Mouse (Mus musculus) c-Kit-negative CD71-positive TER-119-positive erythroid progenitor cells, embryonic 14.5 days (primary cell): ENCODE results near the gene Unc5c.

ENCODE experiments used
- DNase-seq: peaks from one replicate; pipeline ENCODE4 v3.0.0-alpha.2; 2013; ENCODE audit warnings: low read depth, low spot score

Unc5c gene

DNA sequence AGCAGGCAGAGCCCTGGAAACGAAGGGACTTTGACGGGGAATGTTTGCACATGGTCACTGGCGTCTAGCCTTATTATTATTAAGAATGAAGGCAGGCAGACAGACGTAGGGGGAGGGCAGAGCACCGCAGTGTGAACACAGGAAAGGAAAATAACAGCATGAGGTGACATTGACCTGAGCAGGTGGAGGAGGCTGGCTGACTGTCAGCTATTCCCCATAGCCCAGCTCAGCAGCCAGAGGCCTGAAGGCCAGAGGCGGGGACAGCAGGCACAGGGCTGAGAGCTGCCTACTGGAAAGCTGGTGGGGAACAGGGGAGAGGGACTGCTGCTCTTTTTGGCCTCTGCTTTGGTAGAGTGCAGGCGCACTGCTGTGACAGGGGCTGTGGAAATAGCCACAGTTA is 345.9 kb downstream of the Unc5c start:
- no peak for DNase-seq

DNA sequence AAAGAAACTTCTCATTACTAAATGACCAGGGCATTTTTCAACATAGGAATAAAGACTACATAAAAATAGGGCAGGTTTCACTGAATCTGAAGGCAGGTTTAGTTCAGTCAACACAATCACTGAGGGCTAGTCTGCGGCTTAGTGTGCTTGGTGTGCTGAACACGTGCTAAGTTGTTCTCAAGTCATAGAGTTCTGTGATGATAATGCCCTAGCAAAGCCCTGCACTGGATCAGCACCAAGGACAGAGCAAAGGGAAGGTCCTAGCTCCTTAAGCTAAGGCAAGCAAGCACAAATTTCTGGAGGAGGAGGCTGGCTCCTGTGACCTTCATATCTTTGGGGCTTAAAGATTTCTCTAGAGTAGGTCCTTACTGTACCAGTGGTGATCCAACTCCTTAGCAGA is 346.3 kb downstream of the Unc5c start:
- no peak for DNase-seq

GRCm38 (mm10) chr3:141814776-141815175 is 349.8 kb downstream of the Unc5c start:
- DNase-seq: no peak

DNA sequence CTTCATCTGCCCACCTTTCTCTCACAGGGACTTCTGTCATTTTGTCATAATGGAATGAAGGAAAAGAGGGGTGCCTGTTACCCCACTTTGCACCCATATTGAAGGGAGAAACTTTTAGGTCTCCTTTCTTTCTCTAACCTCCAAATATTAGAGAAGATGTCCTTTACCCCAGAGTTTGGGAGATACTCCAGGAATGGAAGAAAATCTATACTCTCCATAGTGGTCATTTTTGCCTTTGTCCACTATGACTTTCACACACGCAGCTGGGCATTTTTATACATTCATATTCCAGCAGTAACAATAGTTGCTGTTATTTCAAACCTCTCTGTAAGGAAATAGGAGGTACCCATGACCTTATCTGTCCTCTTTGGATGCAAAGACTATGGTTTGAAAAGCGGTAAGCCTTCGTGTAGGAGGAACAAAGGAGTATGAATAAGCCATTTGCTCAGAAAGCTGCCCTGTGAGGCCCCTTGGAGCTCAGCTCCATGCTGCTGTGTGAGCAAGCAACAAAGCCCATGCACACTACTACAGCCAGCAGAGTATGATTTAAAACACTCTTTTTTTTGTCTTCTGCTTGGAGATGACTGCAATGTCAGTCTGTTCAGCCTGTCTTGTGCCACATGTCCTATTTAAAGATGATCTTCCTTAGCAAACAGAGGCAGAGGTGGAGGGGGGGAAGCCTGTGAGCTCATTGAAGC is 353.7 kb downstream of the Unc5c start:
- DNase-seq: no peak

- DNase-seq: no peak
Observed at GRCm38 (mm10) chr3:141819331-141819941, 354.4 kb downstream of the Unc5c start.

GRCm38 (mm10) chr3:141828301-141828700 is 363.3 kb downstream of the Unc5c start:
- DNase-seq: no peak

- DNase-seq: no peak
Observed at GRCm38 (mm10) chr3:141831135-141831534, 366.1 kb downstream of the Unc5c start.

- DNase-seq: no peak
Observed at GRCm38 (mm10) chr3:141838864-141839263, 373.8 kb downstream of the Unc5c start.

- no peak for DNase-seq
Observed at GRCm38 (mm10) chr3:141849206-141849605, 384.2 kb downstream of the Unc5c start.

- no peak for DNase-seq
Observed at GRCm38 (mm10) chr3:141850141-141850540, 385.1 kb downstream of the Unc5c start.

DNA sequence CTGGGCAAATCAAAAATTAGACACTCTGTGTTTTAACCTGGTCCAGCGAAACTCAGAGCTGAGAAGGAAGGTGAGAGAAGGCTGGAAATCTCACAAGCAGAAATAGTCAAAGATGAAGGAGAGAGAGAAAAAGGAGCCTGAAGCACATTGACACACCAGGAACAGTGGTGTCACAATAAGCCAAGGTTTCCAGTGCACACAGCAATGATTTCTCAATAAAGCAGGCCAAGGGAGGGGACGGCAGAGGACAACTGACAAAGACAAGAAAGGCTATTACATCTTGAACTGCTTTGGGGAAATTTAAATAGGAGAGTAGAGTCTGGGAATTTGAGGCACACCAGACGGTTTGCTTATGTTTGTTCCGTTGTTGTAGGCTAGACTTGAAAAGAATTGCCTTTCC is 389.3 kb downstream of the Unc5c start:
- no peak for DNase-seq

- no peak for DNase-seq
Observed at GRCm38 (mm10) chr3:141857123-141857522, 392.1 kb downstream of the Unc5c start.

DNA sequence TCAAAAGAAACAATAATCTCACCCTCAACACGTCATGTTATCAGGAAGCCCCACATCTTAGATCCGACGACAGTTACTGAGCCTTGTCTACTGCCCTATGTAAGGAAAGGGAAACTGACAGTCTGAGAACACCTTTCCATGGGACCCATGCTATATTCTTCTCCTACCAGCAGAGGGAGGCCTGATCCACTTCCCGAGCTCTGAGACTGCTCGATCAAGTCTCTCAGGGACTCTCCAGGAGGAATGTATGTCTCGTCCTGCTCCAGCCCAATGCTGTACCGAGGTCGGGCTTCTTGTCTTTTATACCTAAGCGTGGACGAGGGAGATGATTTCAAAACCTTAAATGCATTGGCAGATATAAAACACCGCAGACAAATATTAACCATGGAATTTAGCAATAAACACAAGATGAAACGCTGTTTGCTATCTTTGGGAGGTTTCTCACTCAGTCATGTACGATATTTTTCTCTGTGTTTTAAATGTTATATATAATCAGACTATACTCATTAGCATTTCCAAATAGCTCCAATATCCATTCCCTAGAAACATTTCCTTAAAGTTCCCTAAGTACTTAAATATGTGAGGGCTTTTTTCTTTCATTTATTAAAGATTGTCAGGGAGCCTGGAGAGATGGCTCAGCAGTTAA is 397.9 kb downstream of the Unc5c start:
- DNase-seq: no peak

DNA sequence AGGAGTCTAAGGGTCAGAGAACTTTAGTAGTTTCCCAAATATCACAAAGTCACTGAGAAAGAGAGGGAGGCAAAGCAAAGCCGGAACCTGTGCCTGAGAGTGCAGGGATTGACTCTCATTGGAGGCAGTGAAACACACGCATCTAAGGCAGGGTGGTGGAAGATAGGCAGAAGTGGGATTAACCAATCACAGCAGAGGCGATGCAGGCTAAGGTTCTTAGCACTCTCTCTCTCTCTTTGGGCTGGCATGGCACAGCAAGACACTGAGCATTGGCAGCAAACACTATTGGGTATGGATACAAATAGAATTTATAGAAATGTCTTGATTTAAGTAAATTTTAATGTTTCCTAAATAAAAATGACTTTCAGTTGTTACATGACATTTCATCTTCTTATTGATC is 406.8 kb downstream of the Unc5c start:
- DNase-seq: no peak

- DNase-seq: no peak
Observed at GRCm38 (mm10) chr3:141872337-141873042, 407.5 kb downstream of the Unc5c start.

- no peak for DNase-seq
Observed at GRCm38 (mm10) chr3:141882496-141882895, 417.5 kb downstream of the Unc5c start.

DNA sequence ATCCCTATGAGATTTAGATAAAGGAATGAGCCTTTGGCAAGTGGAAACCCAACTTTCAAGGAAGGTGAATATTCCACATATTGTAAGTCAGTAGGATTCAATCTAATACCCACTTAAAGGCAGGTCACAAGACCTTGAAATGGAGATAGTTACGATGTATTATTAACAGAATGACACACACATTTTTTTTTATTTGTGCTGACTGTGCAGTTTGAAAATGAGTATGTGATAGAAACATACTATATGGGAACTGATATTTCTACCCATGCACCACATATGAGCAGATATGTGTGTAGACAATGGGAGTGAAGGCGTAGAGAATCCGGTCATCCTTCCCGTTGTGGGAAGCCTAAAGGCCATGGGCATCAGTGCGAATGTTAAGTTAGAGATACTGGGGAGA is 419.2 kb downstream of the Unc5c start:
- DNase-seq: no peak
